Mouse (Mus musculus): ENCODE data around the gene Srrm1.
"Not testable (repeated sequence)": the region's sequence is repeated elsewhere in the genome, so short reads cannot be mapped to it uniquely, and the experiment has no call there.

Gene Srrm1

DNA sequence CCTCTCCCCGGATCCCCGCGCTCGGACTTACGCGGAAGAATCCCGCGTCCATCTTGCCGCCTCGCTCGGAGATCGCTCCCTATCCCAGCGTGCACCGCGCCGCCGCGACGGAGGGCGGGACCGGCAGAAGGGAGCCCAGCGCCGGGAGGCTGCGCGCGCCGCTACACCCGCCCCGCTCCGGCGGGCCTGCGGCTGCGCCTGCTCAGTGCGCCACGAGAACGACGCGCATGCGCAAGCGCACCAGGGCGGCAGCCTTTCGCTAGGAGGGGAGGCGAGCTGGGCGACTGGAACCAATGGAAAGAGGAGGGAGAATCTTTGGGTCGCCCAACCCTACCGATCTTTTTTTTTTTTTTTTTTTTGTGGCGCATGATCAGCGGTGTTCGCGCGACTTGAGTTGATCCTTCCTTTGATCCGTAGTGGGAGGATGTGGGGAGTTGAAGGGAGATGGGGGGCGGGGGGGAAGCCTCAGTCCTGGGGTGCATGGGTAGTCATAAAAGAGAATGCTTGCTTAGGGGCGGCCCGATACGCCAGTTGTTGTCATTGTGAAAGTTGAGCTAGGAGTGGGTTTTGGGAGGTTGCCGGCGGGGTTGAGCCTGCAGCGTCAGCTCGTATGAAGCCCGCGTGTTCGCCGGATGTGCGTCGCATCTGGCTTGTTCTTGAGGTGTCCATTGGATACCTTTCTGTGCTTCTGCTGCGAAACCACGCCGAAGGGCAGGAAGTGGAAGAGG, at the start of gene Srrm1:
Srrm1 (minus strand) TSS at position 256 of the 728 bp plus-strand sequence.
- DNase-seq (ENCODE audit: low spot score in 2 of 2): peak; percentile 96 to 98

GRCm38 (mm10) chr4:135401881-135402280, 48.8 kb upstream of the Srrm1 start:
- no peak for DNase-seq (ENCODE audit: low spot score in 2 of 2)

DNA sequence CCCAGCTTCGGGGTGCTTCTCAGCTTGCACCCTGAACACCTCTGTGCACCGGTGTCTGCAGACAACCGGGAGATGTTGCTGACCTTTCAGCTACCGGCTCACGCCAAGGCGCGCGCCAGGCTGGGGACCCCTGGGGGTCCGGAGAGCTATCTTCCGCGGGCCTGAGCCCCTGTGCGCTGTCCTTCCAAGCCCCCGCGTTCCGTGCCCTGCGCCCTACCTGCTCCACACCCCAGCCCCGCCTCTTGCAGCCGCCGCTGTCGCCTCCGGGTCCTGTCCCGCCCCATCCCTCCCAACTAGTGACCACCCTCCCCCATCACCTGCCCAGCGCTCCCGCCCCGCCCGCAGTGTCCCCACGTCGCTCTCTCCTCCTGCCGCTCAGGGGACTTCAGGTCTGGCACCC, 44.9 kb upstream of the Srrm1 start, which contains the start of gene Ncmap:
Ncmap (minus strand) TSS at position 237 of the 400 bp plus-strand sequence.
- DNase-seq (ENCODE audit: low spot score in 2 of 2): no peak

GRCm38 (mm10) chr4:135397551-135397950, 44.4 kb upstream of the Srrm1 start:
- DNase-seq (ENCODE audit: low spot score in 2 of 2): no peak

DNA sequence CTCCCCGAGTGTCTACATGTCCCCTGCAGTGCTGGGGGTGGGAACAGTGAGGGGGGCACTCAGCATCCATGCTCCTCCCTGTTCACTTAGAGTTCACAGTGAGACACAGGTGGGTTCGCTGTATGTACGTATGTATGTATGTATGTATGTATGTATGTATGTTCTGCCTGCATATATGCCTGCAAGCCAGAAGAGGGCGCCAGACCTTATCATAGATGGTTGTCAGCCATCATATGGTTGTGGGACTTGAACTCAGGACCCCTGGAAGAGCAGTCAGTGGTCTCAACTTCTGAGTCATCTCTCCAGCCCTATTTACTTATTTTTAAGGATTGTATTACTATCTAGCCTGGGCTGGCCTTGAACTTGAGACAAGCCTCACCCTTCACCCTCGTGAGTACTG, 43.2 kb upstream of the Srrm1 start:
- DNase-seq (ENCODE audit: low spot score in 2 of 2): no peak

- no peak for DNase-seq (ENCODE audit: low spot score in 2 of 2)
Measured at GRCm38 (mm10) chr4:135395375-135395774, 42.3 kb upstream of the Srrm1 start.

DNA sequence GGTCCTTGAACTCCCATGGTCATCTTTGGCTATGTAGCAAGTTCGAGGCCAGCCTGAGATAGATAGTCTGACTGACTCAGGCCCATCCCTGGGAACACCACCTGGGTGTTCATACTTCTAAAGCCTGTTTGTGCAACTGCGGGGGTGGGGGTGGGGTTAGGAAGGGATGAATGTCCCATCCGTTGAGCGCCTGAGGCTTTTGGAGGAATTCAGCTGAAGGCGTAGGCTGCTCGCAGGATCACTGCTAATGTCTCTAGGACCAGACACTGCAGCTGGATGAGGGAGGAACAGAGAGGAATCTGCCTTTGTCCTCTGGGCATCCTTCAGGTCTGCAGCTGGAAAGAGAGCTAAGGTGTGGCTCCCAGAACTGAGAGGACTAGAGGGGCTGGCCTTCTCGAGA, 41.5 kb upstream of the Srrm1 start:
- DNase-seq (ENCODE audit: low spot score in 2 of 2): no peak

GRCm38 (mm10) chr4:135393381-135393780, 40.3 kb upstream of the Srrm1 start:
- DNase-seq (ENCODE audit: low spot score in 2 of 2): no peak

DNA sequence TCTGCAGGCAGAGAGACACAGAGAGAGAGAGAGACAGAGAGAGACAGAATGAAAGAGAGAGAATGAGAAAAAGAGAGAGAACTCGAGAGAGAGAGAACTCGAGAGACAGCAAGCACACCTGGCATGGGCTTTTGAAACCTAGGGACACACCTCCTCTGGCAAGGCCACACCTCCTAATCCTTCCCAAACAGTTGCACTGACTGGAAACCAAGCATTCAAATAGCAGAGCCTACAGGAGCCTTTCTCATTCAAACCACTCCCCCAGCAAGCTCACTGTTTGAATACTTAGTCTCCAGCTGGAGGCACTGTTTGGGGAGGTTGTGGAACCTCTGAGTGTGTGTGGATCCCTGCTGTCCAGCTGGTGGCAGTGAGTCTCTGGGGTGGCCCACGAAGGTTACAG, 39.7 kb upstream of the Srrm1 start:
- DNase-seq (ENCODE audit: low spot score in 2 of 2): no peak

GRCm38 (mm10) chr4:135391014-135391413, 37.9 kb upstream of the Srrm1 start:
- DNase-seq (ENCODE audit: low spot score in 2 of 2): no peak

DNA sequence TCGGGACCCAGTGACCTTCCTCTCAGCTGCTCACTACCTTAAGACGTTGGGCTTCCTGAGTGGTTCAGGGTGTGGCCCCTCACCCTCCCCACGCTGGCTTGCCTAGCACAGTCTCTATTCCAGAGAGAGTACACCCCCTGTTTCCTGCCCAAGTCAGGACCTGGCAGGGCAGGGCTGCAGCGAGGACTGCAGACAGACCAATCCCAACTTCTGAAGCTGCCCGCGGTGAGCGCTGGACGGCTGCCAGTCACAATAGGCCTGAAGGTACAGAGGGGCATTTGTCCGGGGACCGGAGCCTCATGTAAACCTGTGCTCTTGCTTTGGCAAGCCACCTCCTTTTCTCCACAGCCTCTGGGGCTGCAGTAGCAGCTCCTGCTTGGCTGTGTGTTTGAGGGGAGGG, 32.5 kb upstream of the Srrm1 start:
- DNase-seq (ENCODE audit: low spot score in 2 of 2): no peak

DNA sequence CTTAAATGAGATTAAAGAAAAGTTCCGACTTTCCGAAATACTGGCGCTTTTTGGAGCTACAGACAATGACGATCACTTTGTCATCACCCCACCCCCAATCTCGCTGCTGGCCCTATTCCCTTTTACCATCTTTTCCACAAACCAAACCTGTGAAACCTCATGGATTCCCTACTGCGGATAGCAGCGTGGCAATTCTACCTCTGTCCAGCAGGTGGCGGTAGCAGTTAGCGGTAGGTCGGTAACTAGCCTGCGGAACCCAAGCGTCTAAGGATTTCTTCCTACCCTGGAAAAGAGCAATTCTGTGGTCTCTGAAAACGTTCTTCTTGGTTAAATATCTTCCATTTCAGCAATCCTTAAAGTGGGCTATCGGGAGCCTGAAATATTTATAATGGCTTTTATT, 29.2 kb upstream of the Srrm1 start:
- DNase-seq (ENCODE audit: low spot score in 2 of 2): peak; percentile 40 to 65

- DNase-seq (ENCODE audit: low spot score in 2 of 2): no peak
Measured at GRCm38 (mm10) chr4:135381355-135381754, 28.2 kb upstream of the Srrm1 start.

DNA sequence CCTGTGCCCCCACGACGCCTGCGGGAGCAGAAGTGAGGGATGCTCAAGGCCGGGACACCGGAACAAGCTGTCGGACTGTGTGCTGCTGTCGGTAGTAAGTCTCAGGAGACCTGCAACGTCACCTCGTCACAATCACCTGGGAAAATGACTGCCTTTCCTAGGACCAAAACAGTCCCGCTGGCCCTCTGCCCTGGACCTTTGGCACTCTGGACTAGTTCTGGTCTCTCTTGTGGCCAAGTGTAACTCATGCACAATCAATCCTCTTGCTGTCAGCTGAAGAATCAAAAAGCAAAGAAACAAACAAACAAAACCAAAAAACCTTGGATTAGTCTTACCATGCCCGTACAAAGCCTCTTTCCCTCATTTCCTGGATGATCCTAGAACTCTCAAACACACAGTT, 24.1 kb upstream of the Srrm1 start:
- DNase-seq (ENCODE audit: low spot score in 2 of 2): no peak

GRCm38 (mm10) chr4:135375444-135375843, 22.3 kb upstream of the Srrm1 start:
- no peak for DNase-seq (ENCODE audit: low spot score in 2 of 2)

GRCm38 (mm10) chr4:135373299-135373698, 20.2 kb upstream of the Srrm1 start:
- DNase-seq (ENCODE audit: low spot score in 2 of 2): no peak

DNA sequence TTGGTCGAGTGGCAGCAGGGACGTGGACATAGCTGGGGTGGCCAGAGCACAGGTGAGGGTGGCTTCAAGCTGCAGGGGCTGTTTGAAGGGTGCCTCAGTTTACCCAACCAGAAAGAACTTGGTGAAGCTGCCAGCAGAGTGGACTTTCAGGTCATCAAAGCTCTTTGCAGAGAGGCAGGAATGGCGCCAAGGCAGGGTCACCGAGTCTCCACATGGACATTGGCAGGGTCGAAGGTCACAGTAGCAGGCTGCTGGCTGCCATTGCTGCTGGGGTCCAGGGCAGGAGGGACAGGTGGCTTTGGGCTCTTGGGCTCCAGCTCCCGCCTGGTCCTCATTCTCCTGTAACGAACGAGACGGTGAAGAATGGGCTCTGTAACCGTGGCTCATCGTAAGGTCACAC, 17.3 kb upstream of the Srrm1 start:
- no peak for DNase-seq (ENCODE audit: low spot score in 2 of 2)

DNA sequence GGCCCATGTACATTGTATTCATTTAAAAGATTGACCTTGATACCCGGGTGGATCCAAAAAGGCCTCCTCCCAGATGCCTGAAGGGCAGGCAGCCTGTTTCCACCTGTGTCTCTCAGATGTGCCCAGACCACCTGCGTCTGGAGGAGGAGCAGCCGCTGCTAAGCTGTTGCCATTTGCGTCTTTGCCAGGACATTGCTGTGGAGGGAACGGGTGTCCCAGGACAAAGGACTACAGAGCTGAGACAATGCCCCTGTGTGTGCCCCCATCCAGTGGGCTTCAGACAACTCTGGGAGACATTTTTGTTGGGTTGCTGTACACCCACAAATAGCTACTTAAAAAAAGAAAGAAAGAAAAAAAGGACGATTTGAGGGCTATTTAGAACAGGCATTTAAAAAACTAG, 9.7 kb upstream of the Srrm1 start:
- no peak for DNase-seq (ENCODE audit: low spot score in 2 of 2)

- no peak for DNase-seq (ENCODE audit: low spot score in 2 of 2)
Measured at GRCm38 (mm10) chr4:135361722-135362121, 8.6 kb upstream of the Srrm1 start.

- DNase-seq (ENCODE audit: low spot score in 2 of 2): peak in 1 of 2 experiments; percentile 50
Measured at GRCm38 (mm10) chr4:135358736-135359135, 5.6 kb upstream of the Srrm1 start.

DNA sequence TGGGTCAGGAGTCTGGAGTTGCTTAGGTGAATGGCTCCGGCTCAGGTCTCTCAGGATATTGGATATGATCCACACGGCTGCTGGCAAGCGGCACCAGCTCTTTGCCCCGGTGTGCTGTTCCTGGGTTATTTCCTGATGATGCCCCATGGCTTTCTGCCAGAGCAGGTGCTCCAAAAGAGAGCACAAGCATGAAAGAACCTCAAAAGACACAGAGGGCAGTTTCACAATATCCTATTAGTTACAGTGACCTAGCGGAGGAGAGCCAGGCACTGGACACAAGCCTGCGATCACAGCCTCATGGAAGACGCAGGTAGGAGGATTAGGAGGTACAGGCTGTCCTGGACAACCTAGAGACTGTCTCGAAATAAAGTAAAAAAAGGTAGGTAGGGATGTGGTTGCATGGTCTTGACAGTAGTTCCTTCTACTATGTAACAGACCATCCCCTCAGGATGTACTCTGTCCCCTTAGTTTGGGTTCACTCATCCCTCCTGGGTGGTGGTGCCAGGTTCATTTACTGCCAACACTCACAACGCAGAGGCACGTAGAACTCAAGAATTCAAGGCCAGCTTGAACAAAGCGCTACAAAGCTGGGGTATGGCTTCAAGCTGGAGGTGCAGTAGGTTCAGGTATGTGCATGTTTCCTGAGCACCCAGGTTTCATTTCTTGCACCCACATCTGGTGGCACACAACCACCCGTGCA, 4.2 kb upstream of the Srrm1 start:
- no peak for DNase-seq (ENCODE audit: low spot score in 2 of 2)

DNA sequence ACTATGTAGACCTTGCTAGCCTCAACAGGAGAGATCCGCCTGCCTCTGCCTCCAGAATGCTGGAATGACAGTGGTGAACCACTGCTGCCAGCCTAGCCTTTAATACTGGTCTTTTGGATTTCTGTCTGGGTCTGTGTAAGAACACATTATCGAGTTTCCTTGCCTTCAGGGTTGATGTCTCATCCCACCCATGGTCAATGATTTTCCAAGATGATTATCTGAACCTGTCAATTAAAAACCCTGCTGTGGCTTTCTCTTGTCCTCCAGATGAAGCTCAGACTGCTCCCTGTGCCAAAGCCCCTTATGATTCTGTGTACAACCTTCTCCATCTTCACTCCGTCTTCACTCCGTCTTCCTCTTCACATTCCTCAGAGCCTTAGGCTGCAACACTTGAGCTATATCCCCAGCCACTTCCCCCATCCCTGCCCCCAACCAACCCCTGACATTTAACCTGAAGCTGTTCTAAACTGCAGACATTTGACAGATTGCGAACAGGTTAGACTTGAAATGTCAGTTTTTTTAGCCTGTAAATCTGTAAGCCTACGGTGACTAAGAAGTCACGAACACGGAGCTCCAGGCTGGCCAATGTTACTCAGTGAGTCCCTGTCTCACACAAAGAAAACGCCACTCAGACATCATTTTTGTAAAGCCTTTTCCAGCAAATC, 2.9 kb upstream of the Srrm1 start:
- DNase-seq (ENCODE audit: low spot score in 2 of 2): no peak

DNA sequence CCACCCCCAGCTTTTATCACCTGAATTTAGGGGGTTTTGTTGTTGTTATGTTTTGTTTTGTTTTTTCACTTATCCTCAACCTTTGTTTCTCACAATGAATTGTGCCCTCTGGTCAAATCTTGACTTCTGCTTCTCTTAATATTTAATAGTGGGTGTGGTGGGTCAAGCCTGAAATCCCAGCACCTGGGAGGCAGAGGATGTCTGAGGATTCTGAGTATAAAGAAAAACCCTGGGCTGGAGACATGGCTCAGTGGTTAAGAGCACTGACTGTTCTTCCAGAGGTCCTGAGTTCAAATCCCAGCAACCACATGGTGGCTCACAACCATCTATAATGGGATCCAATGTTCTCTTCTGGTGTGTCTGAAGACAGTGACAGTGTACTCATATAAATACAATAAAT, 1.6 kb upstream of the Srrm1 start:
- not testable (repeated sequence) for DNase-seq (ENCODE audit: low spot score in 2 of 2)

All from natural killer cell, adult 2 months (primary cell).